Mouse (Mus musculus): ENCODE measurements at regions not wholly inside any gene's neighbourhood (a gene's known extent, or its start where the extent isn't known, plus 50 kb on each side); places are given as distances from the start of the nearest gene placed in this dataset.
"Not testable (repeated sequence)": the region's sequence is repeated elsewhere in the genome, so short reads cannot be mapped to it uniquely, and the experiment has no call there.

- Histone ChIP-seq H3K36me3 (no peaks in the 10 kb centered on the region), H3K4me2 (replicated peaks) (no peak overlapping the region), H3K27me3 (no peaks in the 10 kb centered on the region), H3K27ac (replicated peaks) (no peak overlapping the region), H3K9me3 (no peaks in the 10 kb centered on the region), H3K9ac (replicated peaks) (no peak overlapping the region), H3K4me1 (no peaks in the 10 kb centered on the region), H3K4me3 (no peak overlapping the region)
- WGBS = 17% methylated on average over 4 of the region's 4 CpGs
- ATAC-seq (ENCODE audit: low FRiP score, low read depth) = peak; percentile 53; the same call in 1 of the 2 replicates
Measured at GRCm38 (mm10) chr4:16944901-16945300, 2660.3 kb upstream of the Gm12353 start.

GRCm38 (mm10) chr4:16954591-16954990 is 2650.7 kb upstream of the Gm12353 start:
- not testable (repeated sequence) for H3K4me1 ChIP-seq; H3K9me3 ChIP-seq; H3K4me2 ChIP-seq (replicated peaks); H3K27me3 ChIP-seq; H3K4me3 ChIP-seq; H3K36me3 ChIP-seq; H3K9ac ChIP-seq (replicated peaks); ATAC-seq (ENCODE audit: low FRiP score, low read depth); H3K27ac ChIP-seq (replicated peaks)
- 44% methylated on average over 1 of the region's 1 CpGs for WGBS

GRCm38 (mm10) chr4:16954991-16955390 is 2650.3 kb upstream of the Gm12353 start:
- H3K4me2 ChIP-seq (replicated peaks); H3K4me3 ChIP-seq; H3K4me1 ChIP-seq; H3K27ac ChIP-seq (replicated peaks); ATAC-seq (ENCODE audit: low FRiP score, low read depth); H3K9me3 ChIP-seq; H3K9ac ChIP-seq (replicated peaks); H3K36me3 ChIP-seq; H3K27me3 ChIP-seq: not testable (repeated sequence)
- 87% methylated on average over 5 of the region's 5 CpGs for WGBS

- Histone ChIP-seq H3K9me3 (no peaks in the 10 kb centered on the region), H3K27me3 (no peaks in the 10 kb centered on the region), H3K4me3 (no peak overlapping the region), H3K4me2 (replicated peaks) (no peak overlapping the region), H3K9ac (replicated peaks) (no peak overlapping the region), H3K4me1 (no peaks in the 10 kb centered on the region), H3K27ac (replicated peaks) (no peak overlapping the region), H3K36me3 (no peaks in the 10 kb centered on the region)
- 95% methylated on average over 1 of the region's 1 CpGs for WGBS
- ATAC-seq (ENCODE audit: low FRiP score, low read depth) = no peak
Measured at GRCm38 (mm10) chr4:16981733-16982230, 2623.5 kb upstream of the Gm12353 start.

DNA sequence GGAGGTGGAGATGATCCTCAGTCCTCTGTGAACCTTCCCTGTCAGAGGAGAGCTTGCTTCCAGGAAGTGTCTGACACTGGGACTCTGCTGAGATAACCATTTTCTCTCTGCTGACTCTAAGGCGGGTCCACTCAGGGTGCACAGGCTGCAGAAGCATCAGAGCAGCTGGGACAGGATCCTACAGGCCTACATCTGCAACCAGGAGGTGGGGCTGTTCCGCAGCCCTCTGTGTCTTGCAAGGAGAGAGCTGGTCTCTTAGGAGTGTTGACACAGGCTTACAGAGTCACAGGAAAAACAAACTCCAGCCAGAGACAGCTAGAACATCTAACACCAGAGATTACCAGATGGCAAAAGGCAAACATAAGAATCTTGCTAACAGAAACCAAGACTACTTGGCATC is 2578.6 kb upstream of the Gm12353 start:
- ATAC-seq (ENCODE audit: low FRiP score, low read depth) = 0 out of 2 replicates have a peak, but pooled peaks have one; percentile 27
- H3K27me3 ChIP-seq = no peaks in the 10 kb centered on the region

More for the DNA sequence above, 2578.6 kb upstream of the Gm12353 start:
- Histone ChIP-seq H3K4me1 (no peaks in the 10 kb centered on the region), H3K4me2 (replicated peaks) (no peak overlapping the region), H3K27ac (replicated peaks) (no peak overlapping the region), H3K9me3 (no peaks in the 10 kb centered on the region), H3K36me3 (no peaks in the 10 kb centered on the region), H3K4me3 (no peak overlapping the region), H3K9ac (replicated peaks) (no peak overlapping the region)
- 38% methylated on average over 2 of the region's 2 CpGs for WGBS
